Mouse (Mus musculus): Measurements from ENCODE around the gene Arhgef17. TPM values are rescaled to one million over a fixed set of nuclear protein-coding genes. Genes with fewer than 3 reads are reported as not detected.

Gene Arhgef17
- polyA plus RNA-seq (2015; fragmentation: Illumina TruSeq; extraction: RNeasy Lipid Tissue Mini Kit (QIAGEN cat#74804); ENCODE audit: insufficient read depth, low read depth, low replicate concordance): 4.8 TPM

GRCm38 (mm10) chr7:100931926-100932480 is at the start of gene Arhgef17:
Gene Arhgef17 (minus strand): TSS chr7:100932107.

GRCm38 (mm10) chr7:100974135-100974903 is 42.4 kb upstream of the Arhgef17 start, which contains the start of gene P2ry6:
Gene P2ry6 (minus strand): TSS chr7:100974649.

GRCm38 (mm10) chr7:100862828-100863638 is 68.9 kb downstream of the Arhgef17 start, which contains the start of gene Relt:
Gene Relt (minus strand): TSS chr7:100863446.

Other genes starting within 250 kb of the Arhgef17 start
- gene Fam168a, start 225.5 kb downstream of the Arhgef17 start, polyA plus RNA-seq (2015; fragmentation: Illumina TruSeq; extraction: RNeasy Lipid Tissue Mini Kit (QIAGEN cat#74804); ENCODE audit: insufficient read depth, low read depth, low replicate concordance): 4.1 TPM
- gene Relt, start 68.7 kb downstream of the Arhgef17 start, polyA plus RNA-seq (2015; fragmentation: Illumina TruSeq; extraction: RNeasy Lipid Tissue Mini Kit (QIAGEN cat#74804); ENCODE audit: insufficient read depth, low read depth, low replicate concordance): 0.83 TPM
- gene P2ry6, start 42.5 kb upstream of the Arhgef17 start, polyA plus RNA-seq (2015; fragmentation: Illumina TruSeq; extraction: RNeasy Lipid Tissue Mini Kit (QIAGEN cat#74804); ENCODE audit: insufficient read depth, low read depth, low replicate concordance): 2.0 TPM
- 2.4 TPM for gene P2ry2, start 80.8 kb upstream of the Arhgef17 start, polyA plus RNA-seq (2015; fragmentation: Illumina TruSeq; extraction: RNeasy Lipid Tissue Mini Kit (QIAGEN cat#74804); ENCODE audit: insufficient read depth, low read depth, low replicate concordance)
- 3.6 TPM for gene Fchsd2, start 160.8 kb upstream of the Arhgef17 start, polyA plus RNA-seq (2015; fragmentation: Illumina TruSeq; extraction: RNeasy Lipid Tissue Mini Kit (QIAGEN cat#74804); ENCODE audit: insufficient read depth, low read depth, low replicate concordance)

All from pancreas, adult 10 weeks (tissue).